Mouse (Mus musculus): ENCODE data around the gene Pex19. TPM values are rescaled to one million over a fixed set of nuclear protein-coding genes. Genes with fewer than 3 reads are reported as not detected.
A peak's percentile ranks its signal among the peaks of the same experiment; 100 is the strongest.

Pex19 gene
- polyA plus RNA-seq, 1 experiment, result 184 TPM

- H3K4me2 ChIP-seq (ENCODE audit: low read depth), result no peak overlapping the region
- no peak overlapping the region for H3ac ChIP-seq (ENCODE audit: control insufficient read depth, insufficient read length)
- H3K79me2 ChIP-seq (ENCODE audit: control insufficient read depth, insufficient read depth), result no peaks in the 10 kb centered on the region
- H3K27me3 ChIP-seq (ENCODE audit: control insufficient read depth, insufficient read depth, insufficient read length), result no peaks in the 10 kb centered on the region
- H3K36me3 ChIP-seq (ENCODE audit: control insufficient read depth, insufficient read depth), result peaks cover 55% of the 10 kb centered on the region
- no peak overlapping the region for H3K4me3 ChIP-seq
- no peak for TF ChIP-seq POLR2A (IDR thresholded peaks at IDR 0.05; ENCODE audit: insufficient read length, low read depth)
- no peak for TF ChIP-seq MYOD1 (IDR thresholded peaks at IDR 0.05; ENCODE audit: control insufficient read depth in 1 of 3, insufficient read length in 2 of 3, low read depth in 2 of 3)
- TF ChIP-seq USF1 (IDR thresholded peaks at IDR 0.05; ENCODE audit: low read depth), result peak; percentile 3
- no peak for TF ChIP-seq TCF3 (IDR thresholded peaks at IDR 0.05; ENCODE audit: insufficient read length, low read depth)
- TF ChIP-seq TCF12 (IDR thresholded peaks at IDR 0.05; ENCODE audit: insufficient read depth, poor library complexity, severe bottlenecking), result no peak
- TF ChIP-seq SRF (IDR thresholded peaks at IDR 0.05; ENCODE audit: control insufficient read depth, insufficient read length, low read depth), result no peak
- no peak for TF ChIP-seq E2F4 (IDR thresholded peaks at IDR 0.05; ENCODE audit: insufficient read depth)
Observed at GRCm38 (mm10) chr1:172103619-172104018, 22.9 kb upstream of the Pex19 start.

- Histone ChIP-seq H3K27me3 (ENCODE audit: control insufficient read depth, insufficient read depth, insufficient read length) (no peaks in the 10 kb centered on the region), H3ac (ENCODE audit: control insufficient read depth, insufficient read length) (no peak overlapping the region), H3K4me2 (ENCODE audit: low read depth) (no peak overlapping the region), H3K4me3 (no peak overlapping the region), H3K36me3 (ENCODE audit: control insufficient read depth, insufficient read depth) (peaks cover 56% of the 10 kb centered on the region), H3K79me2 (ENCODE audit: control insufficient read depth, insufficient read depth) (no peaks in the 10 kb centered on the region)
- no peak for TF ChIP-seq MYOG (IDR thresholded peaks at IDR 0.05; ENCODE audit: control insufficient read depth in 1 of 3, insufficient read depth in 1 of 3, insufficient read length in 2 of 3, low read depth in 2 of 3)
- TF ChIP-seq USF1 (IDR thresholded peaks at IDR 0.05; ENCODE audit: low read depth), result no peak
- no peak for TF ChIP-seq CEBPB (IDR thresholded peaks at IDR 0.05; ENCODE audit: insufficient read depth, poor library complexity, severe bottlenecking)
- TF ChIP-seq POLR2A (IDR thresholded peaks at IDR 0.05; ENCODE audit: insufficient read length, low read depth), result no peak
- no peak for TF ChIP-seq MYOD1 (IDR thresholded peaks at IDR 0.05; ENCODE audit: control insufficient read depth in 1 of 3, insufficient read length in 2 of 3, low read depth in 2 of 3)
- no peak for TF ChIP-seq TCF12 (IDR thresholded peaks at IDR 0.05; ENCODE audit: insufficient read depth, poor library complexity, severe bottlenecking)
- TF ChIP-seq MAX (IDR thresholded peaks at IDR 0.05; ENCODE audit: low read depth), result no peak
- TF ChIP-seq POLR2AphosphoS2 (IDR thresholded peaks at IDR 0.05; ENCODE audit: insufficient read length, low read depth), result no peak
- no peak for TF ChIP-seq SRF (IDR thresholded peaks at IDR 0.05; ENCODE audit: control insufficient read depth, insufficient read length, low read depth)
- TF ChIP-seq TCF3 (IDR thresholded peaks at IDR 0.05; ENCODE audit: insufficient read length, low read depth), result no peak
- TF ChIP-seq REST (IDR thresholded peaks at IDR 0.05; ENCODE audit: insufficient read depth, insufficient read length), result no peak
- TF ChIP-seq E2F4 (IDR thresholded peaks at IDR 0.05; ENCODE audit: insufficient read depth), result no peak
Observed at GRCm38 (mm10) chr1:172105101-172105500, 21.5 kb upstream of the Pex19 start.

- Histone ChIP-seq H3K27me3 (ENCODE audit: control insufficient read depth, insufficient read depth, insufficient read length) (no peaks in the 10 kb centered on the region), H3ac (ENCODE audit: control insufficient read depth, insufficient read length) (no peak overlapping the region), H3K79me2 (ENCODE audit: control insufficient read depth, insufficient read depth) (no peaks in the 10 kb centered on the region), H3K4me2 (ENCODE audit: low read depth) (no peak overlapping the region), H3K4me3 (no peak overlapping the region), H3K36me3 (ENCODE audit: control insufficient read depth, insufficient read depth) (peaks cover 58% of the 10 kb centered on the region)
- TF ChIP-seq MYOD1 (IDR thresholded peaks at IDR 0.05; ENCODE audit: control insufficient read depth in 1 of 3, insufficient read length in 2 of 3, low read depth in 2 of 3) (peak in 2 of 3 experiments; percentile 34 to 65), E2F4 (IDR thresholded peaks at IDR 0.05; ENCODE audit: insufficient read depth) (no peak), SRF (IDR thresholded peaks at IDR 0.05; ENCODE audit: control insufficient read depth, insufficient read length, low read depth) (no peak), REST (IDR thresholded peaks at IDR 0.05; ENCODE audit: insufficient read depth, insufficient read length) (no peak), CEBPB (IDR thresholded peaks at IDR 0.05; ENCODE audit: insufficient read depth, poor library complexity, severe bottlenecking) (no peak), POLR2A (IDR thresholded peaks at IDR 0.05; ENCODE audit: insufficient read length, low read depth) (no peak), TCF3 (IDR thresholded peaks at IDR 0.05; ENCODE audit: insufficient read length, low read depth) (no peak), MYOG (IDR thresholded peaks at IDR 0.05; ENCODE audit: control insufficient read depth in 1 of 3, insufficient read depth in 1 of 3, insufficient read length in 2 of 3, low read depth in 2 of 3) (peak in 1 of 3 experiments; percentile 70), MAX (IDR thresholded peaks at IDR 0.05; ENCODE audit: low read depth) (no peak), POLR2AphosphoS2 (IDR thresholded peaks at IDR 0.05; ENCODE audit: insufficient read length, low read depth) (no peak), USF1 (IDR thresholded peaks at IDR 0.05; ENCODE audit: low read depth) (no peak), TCF12 (IDR thresholded peaks at IDR 0.05; ENCODE audit: insufficient read depth, poor library complexity, severe bottlenecking) (no peak)
Observed at GRCm38 (mm10) chr1:172107777-172108477, 18.6 kb upstream of the Pex19 start.

- Histone ChIP-seq H3ac (ENCODE audit: control insufficient read depth, insufficient read length) (no peak overlapping the region), H3K4me2 (ENCODE audit: low read depth) (no peak overlapping the region), H3K79me2 (ENCODE audit: control insufficient read depth, insufficient read depth) (no peaks in the 10 kb centered on the region), H3K4me3 (no peak overlapping the region), H3K27me3 (ENCODE audit: control insufficient read depth, insufficient read depth, insufficient read length) (no peaks in the 10 kb centered on the region), H3K36me3 (ENCODE audit: control insufficient read depth, insufficient read depth) (peaks cover 71% of the 10 kb centered on the region)
- TF ChIP-seq USF1 (IDR thresholded peaks at IDR 0.05; ENCODE audit: low read depth) (no peak), POLR2A (IDR thresholded peaks at IDR 0.05; ENCODE audit: insufficient read length, low read depth) (no peak), POLR2AphosphoS2 (IDR thresholded peaks at IDR 0.05; ENCODE audit: insufficient read length, low read depth) (peak; percentile 11)
Observed at GRCm38 (mm10) chr1:172116948-172117347, 9.6 kb upstream of the Pex19 start.

GRCm38 (mm10) chr1:172119100-172119499, 7.5 kb upstream of the Pex19 start:
- Histone ChIP-seq H3K79me2 (ENCODE audit: control insufficient read depth, insufficient read depth) (no peaks in the 10 kb centered on the region), H3ac (ENCODE audit: control insufficient read depth, insufficient read length) (no peak overlapping the region), H3K4me3 (no peak overlapping the region), H3K36me3 (ENCODE audit: control insufficient read depth, insufficient read depth) (peaks cover 74% of the 10 kb centered on the region), H3K4me2 (ENCODE audit: low read depth) (no peak overlapping the region), H3K27me3 (ENCODE audit: control insufficient read depth, insufficient read depth, insufficient read length) (no peaks in the 10 kb centered on the region)
- no peak for TF ChIP-seq POLR2AphosphoS2 (IDR thresholded peaks at IDR 0.05; ENCODE audit: insufficient read length, low read depth)
- TF ChIP-seq SRF (IDR thresholded peaks at IDR 0.05; ENCODE audit: control insufficient read depth, insufficient read length, low read depth), result no peak
- no peak for TF ChIP-seq POLR2A (IDR thresholded peaks at IDR 0.05; ENCODE audit: insufficient read length, low read depth)
- no peak for TF ChIP-seq CEBPB (IDR thresholded peaks at IDR 0.05; ENCODE audit: insufficient read depth, poor library complexity, severe bottlenecking)
- TF ChIP-seq MYOG (IDR thresholded peaks at IDR 0.05; ENCODE audit: control insufficient read depth in 1 of 3, insufficient read depth in 1 of 3, insufficient read length in 2 of 3, low read depth in 2 of 3), result no peak
- no peak for TF ChIP-seq REST (IDR thresholded peaks at IDR 0.05; ENCODE audit: insufficient read depth, insufficient read length)
- no peak for TF ChIP-seq MAX (IDR thresholded peaks at IDR 0.05; ENCODE audit: low read depth)
- no peak for TF ChIP-seq USF1 (IDR thresholded peaks at IDR 0.05; ENCODE audit: low read depth)
